Mouse (Mus musculus): ENCODE data around the gene Upf1. TPM values are rescaled to one million over a fixed set of nuclear protein-coding genes. Genes with fewer than 3 reads are reported as not detected.

Upf1 gene
- 21.9 and 22.1 TPM in 2 replicates for polyA plus RNA-seq (2016; fragmentation: Nextera tagmentation; extraction: Ambion mirVana)

DNA sequence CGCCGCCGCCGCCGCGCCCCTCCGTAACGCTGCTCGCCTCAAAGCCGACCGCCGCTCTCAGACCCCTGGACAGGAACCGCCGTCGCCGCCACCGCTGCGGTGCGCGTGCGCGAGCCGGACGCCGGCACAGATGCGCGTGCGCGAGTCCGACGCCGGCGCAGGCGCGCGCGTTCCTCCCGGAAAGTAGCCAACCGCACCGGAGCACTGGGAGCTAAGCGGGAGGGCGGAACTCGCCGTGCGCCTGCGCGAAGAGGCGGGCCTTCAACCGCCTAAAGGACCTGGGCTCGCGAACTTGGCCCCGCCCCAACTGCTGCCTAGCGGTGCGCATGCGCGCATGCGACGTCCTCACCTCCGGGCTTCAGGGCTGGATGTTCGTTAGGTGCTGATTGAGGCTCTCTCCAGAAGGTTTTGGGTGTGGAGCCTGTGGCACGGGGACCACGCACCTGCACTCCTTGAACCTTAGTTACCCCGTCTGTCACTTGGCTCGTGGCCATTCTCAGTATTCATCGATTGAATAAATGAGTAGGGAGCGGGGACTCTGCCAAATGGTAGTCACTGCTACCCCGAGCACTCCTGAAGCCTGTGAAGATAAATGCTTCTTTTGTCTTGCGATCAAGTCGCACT, at the start of gene Upf1:
TSS of gene Upf1 (minus strand) at position 85 of the 624 bp plus-strand sequence.
- DNase-seq (ENCODE audit: low spot score) = peak; percentile 100
- H3K36me3 ChIP-seq (replicated peaks) = peaks cover 34% of the 10 kb centered on the region
- H3K27me3 ChIP-seq (replicated peaks; ENCODE audit: low read depth, poor library complexity, severe bottlenecking) = no peaks in the 10 kb centered on the region
- H3K27ac ChIP-seq (replicated peaks) = peak within 1 kb of the TSS; percentile 96
- H3K4me3 ChIP-seq = peak within 1 kb of the TSS; percentile 99
- no peaks in the 10 kb centered on the region for H3K9me3 ChIP-seq
- WGBS = under 1% methylated on average over 68 of the region's 69 CpGs
- peaks cover 56% of the 10 kb centered on the region for H3K4me1 ChIP-seq

DNA sequence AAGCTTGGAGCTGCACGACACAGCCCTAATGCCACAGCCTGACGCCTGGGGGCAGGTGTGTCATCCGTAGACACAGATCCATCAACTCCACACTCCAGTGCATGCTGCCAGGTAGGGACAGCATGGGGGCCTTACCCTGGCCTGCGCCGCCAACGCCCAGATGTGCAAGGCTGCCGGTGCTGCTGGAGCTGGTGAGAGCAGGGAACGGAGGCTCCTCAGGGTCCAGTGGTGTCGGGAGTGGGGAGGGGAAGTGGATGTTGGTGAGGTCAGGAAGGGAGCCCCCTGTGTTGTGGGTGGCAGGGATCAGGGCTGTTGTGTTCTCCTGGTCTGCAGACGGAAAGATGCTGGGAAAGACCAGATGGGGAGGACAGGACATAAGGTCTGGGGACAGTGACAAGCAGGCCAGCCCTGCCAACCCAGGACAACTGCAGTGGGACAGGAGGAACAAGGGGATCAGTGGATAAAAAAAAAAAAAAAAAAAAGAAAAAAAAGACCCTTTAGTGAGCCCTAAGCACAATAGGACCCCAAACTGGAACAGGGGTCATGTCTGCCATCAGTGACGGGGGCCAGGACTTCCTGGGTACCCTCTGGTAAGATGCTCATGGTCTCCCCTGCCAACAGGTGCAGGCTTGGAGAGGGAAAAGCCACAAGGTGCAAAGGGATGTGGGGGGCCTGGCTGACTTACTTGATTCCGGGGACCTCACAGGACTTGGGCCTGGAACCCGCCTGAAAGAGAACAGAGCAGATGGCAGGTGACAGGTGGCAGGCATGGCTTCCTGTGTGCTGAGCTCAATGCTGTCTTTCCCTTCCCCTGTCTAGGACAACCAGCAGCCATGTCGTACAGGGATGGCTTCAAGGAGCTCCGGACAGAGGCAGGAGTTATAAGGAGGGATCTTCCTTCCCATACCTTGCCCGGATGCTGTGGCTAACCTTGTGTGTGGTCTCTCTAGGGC, 44.8 kb upstream of the Upf1 start:
- Histone ChIP-seq H3K9me3 (no peaks in the 10 kb centered on the region), H3K4me3 (no peak overlapping the region), H3K27ac (replicated peaks) (no peak overlapping the region), H3K27me3 (replicated peaks; ENCODE audit: low read depth, poor library complexity, severe bottlenecking) (no peaks in the 10 kb centered on the region), H3K36me3 (replicated peaks) (peaks cover 31% of the 10 kb centered on the region), H3K4me1 (no peaks in the 10 kb centered on the region)
- WGBS = 90% methylated on average over 16 of the region's 16 CpGs
- no peak for DNase-seq (ENCODE audit: low spot score)

DNA sequence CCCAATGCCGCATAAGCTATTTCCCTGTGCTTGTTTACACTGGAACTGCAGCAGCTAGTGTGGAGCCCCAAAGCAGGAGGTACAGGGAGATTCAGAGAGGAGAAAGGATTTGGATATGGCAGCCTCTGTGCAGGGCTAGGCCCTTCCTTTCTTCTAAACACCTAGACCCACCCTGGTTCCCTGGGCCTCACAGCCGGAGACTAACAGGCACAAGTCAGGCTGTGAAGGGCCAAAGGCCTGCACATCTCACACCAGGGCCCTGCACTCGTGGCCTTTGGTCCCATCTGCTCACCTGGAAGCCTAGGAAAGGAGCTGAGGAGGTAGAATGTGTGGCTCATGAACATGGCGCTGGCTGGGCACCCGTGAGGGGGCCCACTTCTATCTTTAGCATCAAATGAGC, 43.1 kb upstream of the Upf1 start:
- no peak overlapping the region for H3K4me3 ChIP-seq
- H3K27ac ChIP-seq (replicated peaks) = no peak overlapping the region
- 85% methylated on average over 5 of the region's 5 CpGs for WGBS
- DNase-seq (ENCODE audit: low spot score) = no peak
- no peaks in the 10 kb centered on the region for H3K9me3 ChIP-seq
- H3K36me3 ChIP-seq (replicated peaks) = peaks cover 39% of the 10 kb centered on the region
- peaks cover under 1% of the 10 kb centered on the region; the same call in 1 of the 2 replicates for H3K4me1 ChIP-seq
- H3K27me3 ChIP-seq (replicated peaks; ENCODE audit: low read depth, poor library complexity, severe bottlenecking) = no peaks in the 10 kb centered on the region

- Histone ChIP-seq H3K4me3 (no peak overlapping the region), H3K9me3 (no peaks in the 10 kb centered on the region), H3K4me1 (peaks cover 6% of the 10 kb centered on the region), H3K36me3 (replicated peaks) (peaks cover 41% of the 10 kb centered on the region), H3K27me3 (replicated peaks; ENCODE audit: low read depth, poor library complexity, severe bottlenecking) (no peaks in the 10 kb centered on the region), H3K27ac (replicated peaks) (no peak overlapping the region)
- WGBS = 88% methylated on average over 5 of the region's 5 CpGs
- no peak for DNase-seq (ENCODE audit: low spot score)
Observed at GRCm38 (mm10) chr8:70395649-70396048, 42.6 kb upstream of the Upf1 start.

DNA sequence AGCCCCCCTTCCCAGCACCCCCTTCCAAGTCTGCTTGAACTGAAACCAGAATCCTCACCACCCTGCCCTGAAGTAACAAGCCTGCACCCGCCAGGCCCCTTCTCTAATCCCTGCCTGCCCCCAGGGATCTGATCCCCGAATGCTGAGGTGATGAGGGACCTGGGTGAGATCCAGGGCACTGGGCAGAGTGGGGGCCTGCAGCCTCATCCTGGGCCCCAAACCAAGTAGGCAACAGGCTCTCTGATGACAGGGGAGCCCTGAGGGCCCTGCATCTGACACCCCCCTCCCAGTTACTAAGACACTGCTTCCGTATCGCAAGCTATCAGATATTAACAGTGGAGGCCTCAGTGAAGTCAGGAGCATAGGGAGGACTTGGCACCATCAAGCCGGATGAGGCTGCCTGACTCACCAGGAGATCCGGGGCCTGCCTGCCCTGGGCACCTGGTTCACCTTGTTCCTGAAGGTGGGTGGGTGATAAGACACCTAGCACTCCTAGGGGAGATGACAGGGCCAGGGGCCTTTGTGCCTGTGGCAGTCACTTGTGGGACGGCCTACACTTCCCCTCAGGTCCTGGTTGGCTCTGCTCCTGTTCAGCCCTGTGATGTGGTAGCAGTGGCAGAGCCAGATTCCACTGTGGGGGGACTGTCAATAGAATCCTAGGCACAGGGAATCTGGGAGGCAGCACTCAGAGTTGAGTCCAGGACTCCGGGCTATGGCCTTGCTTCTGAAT, 41.4 kb upstream of the Upf1 start:
- no peak overlapping the region for H3K4me3 ChIP-seq
- WGBS = 82% methylated on average over 8 of the region's 8 CpGs
- no peak overlapping the region for H3K27ac ChIP-seq (replicated peaks)
- no peaks in the 10 kb centered on the region for H3K27me3 ChIP-seq (replicated peaks; ENCODE audit: low read depth, poor library complexity, severe bottlenecking)
- H3K9me3 ChIP-seq = no peaks in the 10 kb centered on the region
- DNase-seq (ENCODE audit: low spot score) = no peak
- H3K36me3 ChIP-seq (replicated peaks) = peaks cover 39% of the 10 kb centered on the region
- peaks cover 6% of the 10 kb centered on the region for H3K4me1 ChIP-seq

- peaks cover 48% of the 10 kb centered on the region for H3K36me3 ChIP-seq (replicated peaks)
- H3K4me3 ChIP-seq = no peak overlapping the region
- H3K9me3 ChIP-seq = no peaks in the 10 kb centered on the region
- 80% methylated on average over 5 of the region's 5 CpGs for WGBS
- no peaks in the 10 kb centered on the region for H3K27me3 ChIP-seq (replicated peaks; ENCODE audit: low read depth, poor library complexity, severe bottlenecking)
- H3K4me1 ChIP-seq = peaks cover 12% of the 10 kb centered on the region
- DNase-seq (ENCODE audit: low spot score) = no peak
- no peak overlapping the region for H3K27ac ChIP-seq (replicated peaks)
Observed at GRCm38 (mm10) chr8:70393087-70393486, 40.0 kb upstream of the Upf1 start.

- Histone ChIP-seq H3K36me3 (replicated peaks) (peaks cover 72% of the 10 kb centered on the region), H3K4me3 (no peak overlapping the region), H3K27me3 (replicated peaks; ENCODE audit: low read depth, poor library complexity, severe bottlenecking) (no peaks in the 10 kb centered on the region), H3K4me1 (peaks cover 19% of the 10 kb centered on the region), H3K27ac (replicated peaks) (no peak overlapping the region), H3K9me3 (no peaks in the 10 kb centered on the region)
- WGBS = 91% methylated on average over 2 of the region's 2 CpGs
- DNase-seq (ENCODE audit: low spot score) = no peak
Observed at GRCm38 (mm10) chr8:70389678-70390077, 36.6 kb upstream of the Upf1 start.

- Histone ChIP-seq H3K4me1 (peaks cover 13% of the 10 kb centered on the region; the same call in 1 of the 2 replicates), H3K9me3 (no peaks in the 10 kb centered on the region), H3K27ac (replicated peaks) (no peak overlapping the region), H3K27me3 (replicated peaks; ENCODE audit: low read depth, poor library complexity, severe bottlenecking) (peaks cover 40% of the 10 kb centered on the region), H3K4me3 (no peak overlapping the region), H3K36me3 (replicated peaks) (peaks cover 38% of the 10 kb centered on the region)
- 56% methylated on average over 3 of the region's 3 CpGs for WGBS
- DNase-seq (ENCODE audit: low spot score) = peak; percentile 68
Observed at GRCm38 (mm10) chr8:70383287-70383686, 30.2 kb upstream of the Upf1 start.

DNA sequence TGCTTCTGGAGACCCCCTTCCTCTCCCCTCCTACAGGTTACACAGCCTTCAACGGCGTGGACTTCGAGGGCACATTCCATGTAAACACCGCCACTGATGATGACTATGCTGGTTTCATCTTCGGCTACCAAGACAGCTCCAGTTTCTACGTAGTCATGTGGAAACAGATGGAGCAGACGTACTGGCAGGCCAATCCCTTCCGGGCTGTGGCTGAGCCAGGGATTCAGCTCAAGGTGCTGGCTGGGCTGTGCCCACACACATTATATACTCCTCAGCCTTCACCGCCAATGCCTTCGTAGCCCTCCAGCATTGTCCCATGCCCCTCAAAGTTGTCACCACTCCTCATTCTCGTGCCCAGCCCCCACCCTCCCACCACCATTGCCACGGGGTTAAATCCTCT, 27.0 kb upstream of the Upf1 start:
- Histone ChIP-seq H3K27ac (replicated peaks) (no peak overlapping the region), H3K4me3 (no peak overlapping the region), H3K4me1 (peaks cover 18% of the 10 kb centered on the region), H3K27me3 (replicated peaks; ENCODE audit: low read depth, poor library complexity, severe bottlenecking) (peaks cover 72% of the 10 kb centered on the region), H3K36me3 (replicated peaks) (peaks cover 7% of the 10 kb centered on the region), H3K9me3 (no peaks in the 10 kb centered on the region)
- DNase-seq (ENCODE audit: low spot score) = no peak
- WGBS = 83% methylated on average over 12 of the region's 12 CpGs

DNA sequence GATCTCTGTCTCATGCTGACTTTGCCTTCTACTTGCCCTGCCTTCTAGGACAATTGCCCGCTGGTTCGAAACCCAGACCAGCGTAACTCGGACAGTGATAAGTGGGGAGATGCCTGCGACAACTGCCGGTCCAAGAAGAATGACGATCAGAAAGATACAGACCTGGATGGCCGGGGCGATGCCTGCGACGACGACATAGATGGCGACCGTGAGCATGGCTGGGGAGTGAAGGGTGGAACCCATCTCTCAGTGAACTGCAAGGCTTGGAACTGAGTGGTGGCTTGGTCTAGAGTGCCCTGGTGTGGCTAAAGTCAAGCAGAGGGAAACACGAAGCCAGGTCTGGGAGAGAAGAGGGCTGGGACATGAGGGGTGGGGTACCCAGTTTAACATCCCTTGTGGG, 24.0 kb upstream of the Upf1 start:
- DNase-seq (ENCODE audit: low spot score) = no peak
- H3K27ac ChIP-seq (replicated peaks) = no peak overlapping the region
- H3K4me3 ChIP-seq = no peak overlapping the region
- H3K4me1 ChIP-seq = peaks cover 41% of the 10 kb centered on the region
- peaks cover 99% of the 10 kb centered on the region for H3K27me3 ChIP-seq (replicated peaks; ENCODE audit: low read depth, poor library complexity, severe bottlenecking)
- WGBS = 13% methylated on average over 15 of the region's 15 CpGs
- no peaks in the 10 kb centered on the region for H3K9me3 ChIP-seq
- no peaks in the 10 kb centered on the region for H3K36me3 ChIP-seq (replicated peaks)

- H3K4me1 ChIP-seq = peaks cover 43% of the 10 kb centered on the region
- peak; percentile 44 for DNase-seq (ENCODE audit: low spot score)
- H3K4me3 ChIP-seq = peak overlapping the region; percentile 37
- H3K27me3 ChIP-seq (replicated peaks; ENCODE audit: low read depth, poor library complexity, severe bottlenecking) = peaks cover 99% of the 10 kb centered on the region
- H3K36me3 ChIP-seq (replicated peaks) = no peaks in the 10 kb centered on the region
- H3K27ac ChIP-seq (replicated peaks) = no peak overlapping the region
- H3K9me3 ChIP-seq = no peaks in the 10 kb centered on the region
- 6% methylated on average over 37 of the region's 37 CpGs for WGBS
Observed at GRCm38 (mm10) chr8:70376275-70376741, 23.2 kb upstream of the Upf1 start.

GRCm38 (mm10) chr8:70375212-70375859, 22.3 kb upstream of the Upf1 start:
- no peaks in the 10 kb centered on the region for H3K9me3 ChIP-seq
- H3K4me3 ChIP-seq = peak overlapping the region; percentile 56
- 8% methylated on average over 35 of the region's 35 CpGs for WGBS
- no peaks in the 10 kb centered on the region for H3K36me3 ChIP-seq (replicated peaks)
- no peak overlapping the region for H3K27ac ChIP-seq (replicated peaks)
- H3K27me3 ChIP-seq (replicated peaks; ENCODE audit: low read depth, poor library complexity, severe bottlenecking) = peaks cover 99% of the 10 kb centered on the region
- DNase-seq (ENCODE audit: low spot score) = peak; percentile 28
- H3K4me1 ChIP-seq = peaks cover 45% of the 10 kb centered on the region
